Mouse (Mus musculus) ES-E14 (cell line): ENCODE measurements around the gene Lsm3. TPM values are rescaled to one million over a fixed set of nuclear protein-coding genes. Genes with fewer than 3 reads are reported as not detected.

Experiments used
- DNase-seq: peaks from one replicate; pipeline ENCODE4 v3.0.0-alpha.2; 2013; ENCODE audit warnings: low read depth, low spot score
- H3K27ac ChIP-seq: 2 replicates; pipeline ENCODE4 v1.5.1; 2012; ENCODE audit warnings: low read depth, mild to moderate bottlenecking, low read length, moderate library complexity, mixed read lengths; ENCODE audit not compliant: poor library complexity, insufficient read depth, severe bottlenecking
- H3K36me3 ChIP-seq: 2 replicates; pipeline ENCODE4 v1.6.1; 2012; ENCODE audit warnings: mild to moderate bottlenecking, low read length, moderate library complexity, mixed read lengths; ENCODE audit not compliant: control insufficient read depth, poor library complexity, insufficient read depth, severe bottlenecking
- H3K4me1 ChIP-seq, 2 experiments: fragments of 150-350 bp in 1 of 2; sonication (generic) in 1 of 2; 2 replicates each; pipeline ENCODE4 v1.6.1; 2012; ENCODE audit warnings: low read length in 2 of 2, mild to moderate bottlenecking in 1 of 2, mixed read lengths in 1 of 2; ENCODE audit not compliant: control insufficient read depth in 2 of 2, insufficient read depth in 2 of 2, poor library complexity in 1 of 2
- H3K4me3 ChIP-seq, 2 experiments: fragments of 150-350 bp in 1 of 2; sonication (generic) in 1 of 2; 2 replicates each; pipeline ENCODE4 v1.5.1; 2012; ENCODE audit warnings: low read length in 2 of 2, low read depth in 1 of 2, mild to moderate bottlenecking in 1 of 2, mixed read lengths in 1 of 2; ENCODE audit not compliant: insufficient read depth in 1 of 2, poor library complexity in 1 of 2, severe bottlenecking in 1 of 2
- H3K9ac ChIP-seq: 2 replicates; pipeline ENCODE4 v1.6.1; 2012; ENCODE audit warnings: low read depth, mild to moderate bottlenecking, low read length, mixed read lengths; ENCODE audit not compliant: poor library complexity, insufficient read depth, severe bottlenecking
- H3K9me3 ChIP-seq: fragments of 150-350 bp; sonication (generic); 2 replicates; pipeline ENCODE4 v1.6.1; 2012; ENCODE audit warnings: low read depth, mild to moderate bottlenecking, low read length; ENCODE audit not compliant: control insufficient read depth, insufficient read depth
- CHD2 ChIP-seq: IDR thresholded peaks from 2 replicates; pipeline ENCODE4 v1.6.1; 2014; ENCODE audit warnings: mild to moderate bottlenecking, low read depth, low read length, inconsistent platforms
- HCFC1 ChIP-seq: IDR thresholded peaks from 2 replicates; pipeline ENCODE4 v1.6.1; 2012; ENCODE audit warnings: low read length, inconsistent platforms, borderline replicate concordance; ENCODE audit not compliant: insufficient read depth
- MAFK ChIP-seq: IDR thresholded peaks from 2 replicates; pipeline ENCODE4 v1.6.1; 2014; ENCODE audit warnings: mild to moderate bottlenecking, low read depth, low read length, inconsistent platforms; ENCODE audit not compliant: insufficient read depth
- ZC3H11A ChIP-seq: IDR thresholded peaks from 2 replicates; pipeline ENCODE4 v1.6.1; 2012; ENCODE audit warnings: low read depth, mild to moderate bottlenecking, inconsistent platforms, low read length, borderline replicate concordance
- ZNF384 ChIP-seq: IDR thresholded peaks from 2 replicates; pipeline ENCODE4 v1.6.1; 2012; ENCODE audit warnings: low read depth, low read length, inconsistent platforms
- in situ Hi-C, 2 experiments: fragments of 600-800 bp; cut with MboI; formaldehyde crosslinking; loops; one replicate each; pipeline ENCODE4 v1.15.1; 2025; ENCODE audit warnings: low sequenced_read_pairs in 2 of 2, inconsistent platforms in 1 of 2; ENCODE audit not compliant: unreplicated experiment in 2 of 2
- total RNA-seq: library from RNA; depleted of rRNA; stranded (reverse); fragments of 300-350 nt; gene quantifications from 2 replicates; pipeline ENCODE4 v1.2.3, GENCODE M21; 2012

Gene Lsm3
- total RNA-seq, 1 experiment: 240 TPM

DNA sequence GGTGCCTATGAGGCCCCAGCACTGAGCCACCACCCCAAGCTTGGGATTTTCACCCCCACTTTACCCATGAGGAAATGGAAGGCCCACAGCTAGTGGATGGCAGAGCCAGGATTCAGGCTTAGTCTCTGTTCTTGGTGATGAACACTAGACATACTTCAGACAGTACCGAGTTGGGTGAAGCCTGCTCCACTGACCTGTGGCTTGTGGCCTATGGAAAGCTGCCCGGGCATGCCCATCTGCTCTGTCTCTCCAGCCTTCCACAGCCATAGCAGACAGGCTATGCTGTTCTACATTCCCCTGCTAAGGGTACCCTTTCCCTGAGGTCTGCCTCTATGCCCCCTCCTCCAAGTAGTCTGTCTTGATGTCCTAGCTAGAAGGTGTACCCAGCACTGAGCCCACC is 39.2 kb upstream of the Lsm3 start:
- Histone ChIP-seq H3K4me3 (no peak overlapping the region), H3K9me3 (no peaks in the 10 kb centered on the region), H3K4me1 (peaks cover 2 to 11% of the 10 kb centered on the region in 2 experiments; a peak in 1 of 4 replicates), H3K36me3 (peaks cover 39% of the 10 kb centered on the region), H3K27ac (peak overlapping the region; percentile 61), H3K9ac (peak overlapping the region; percentile 67)
- in situ Hi-C loops: no loop called here
- TF ChIP-seq ZC3H11A: no peak
- no peak for TF ChIP-seq ZNF384
- no peak for TF ChIP-seq HCFC1
- no peak for TF ChIP-seq CHD2
- no peak for TF ChIP-seq MAFK
- no peak for DNase-seq

DNA sequence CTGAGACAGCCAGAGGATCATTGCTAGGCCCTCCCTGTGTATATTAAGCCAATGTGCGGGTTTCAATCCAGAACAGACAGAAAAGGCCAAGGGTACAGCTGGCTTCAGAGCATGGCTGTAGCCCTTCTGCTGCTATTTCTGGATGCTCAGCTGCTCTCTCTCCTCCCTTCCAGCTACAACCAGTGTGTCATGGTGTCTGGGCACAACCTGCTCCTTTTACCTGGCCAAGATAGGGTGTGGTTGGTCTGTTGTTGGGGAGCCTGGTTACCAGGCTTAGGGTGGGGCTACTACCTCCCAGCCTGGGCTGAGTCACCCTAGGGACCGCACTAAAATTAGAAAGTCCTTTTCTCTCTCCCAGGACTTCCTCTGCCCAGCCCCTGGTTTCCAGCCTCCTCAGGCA is 32.4 kb upstream of the Lsm3 start:
- in situ Hi-C loops: no loop called here
- Histone ChIP-seq H3K4me3 (no peak overlapping the region), H3K9me3 (no peaks in the 10 kb centered on the region), H3K9ac (no peak overlapping the region), H3K27ac (no peak overlapping the region), H3K4me1 (no peaks in the 10 kb centered on the region), H3K36me3 (peaks cover 72% of the 10 kb centered on the region)
- DNase-seq: no peak
- TF ChIP-seq HCFC1 (no peak), ZNF384 (no peak), CHD2 (no peak)

DNA sequence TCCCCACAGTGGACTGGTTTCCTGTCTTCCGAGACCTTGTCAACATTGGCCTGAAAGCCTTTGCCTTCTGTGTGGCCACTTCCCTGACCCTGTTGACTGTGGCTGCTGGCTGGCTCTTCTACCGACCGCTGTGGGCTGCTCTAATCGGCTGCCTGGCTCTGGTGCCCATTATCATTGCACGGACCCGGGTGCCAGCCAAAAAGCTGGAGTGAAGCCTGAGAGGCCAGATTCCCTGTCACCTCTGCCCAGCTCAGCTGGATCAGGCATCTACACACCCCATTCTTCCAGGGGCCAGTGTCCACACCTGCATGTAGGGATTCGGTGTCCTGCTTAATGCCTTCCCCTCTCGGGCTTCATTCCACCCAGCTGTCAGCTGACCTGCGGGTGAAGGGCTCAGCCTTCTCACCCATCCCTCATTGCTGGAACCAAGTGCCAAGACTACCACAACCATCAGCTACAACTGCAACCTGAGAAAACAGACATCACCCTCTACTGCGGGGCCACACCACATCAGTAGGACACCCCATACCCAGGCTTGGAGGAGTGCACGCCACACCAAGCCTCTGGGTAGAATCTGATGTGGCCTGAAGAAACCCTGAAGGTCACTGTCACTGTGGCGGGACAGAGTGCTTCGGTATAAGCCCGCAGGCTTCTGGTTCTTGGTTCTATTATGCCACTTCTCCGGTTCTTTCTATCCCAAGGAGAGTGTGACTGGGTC is 28.8 kb upstream of the Lsm3 start:
- no peak for DNase-seq
- Histone ChIP-seq H3K27ac (no peak overlapping the region), H3K9ac (no peak overlapping the region), H3K4me3 (no peak overlapping the region), H3K36me3 (peaks cover 42% of the 10 kb centered on the region), H3K9me3 (no peaks in the 10 kb centered on the region), H3K4me1 (no peaks in the 10 kb centered on the region)
- in situ Hi-C loops: no loop called here
- TF ChIP-seq ZNF384: no peak
- TF ChIP-seq MAFK: no peak
- no peak for TF ChIP-seq ZC3H11A
- no peak for TF ChIP-seq HCFC1
- TF ChIP-seq CHD2: no peak

DNA sequence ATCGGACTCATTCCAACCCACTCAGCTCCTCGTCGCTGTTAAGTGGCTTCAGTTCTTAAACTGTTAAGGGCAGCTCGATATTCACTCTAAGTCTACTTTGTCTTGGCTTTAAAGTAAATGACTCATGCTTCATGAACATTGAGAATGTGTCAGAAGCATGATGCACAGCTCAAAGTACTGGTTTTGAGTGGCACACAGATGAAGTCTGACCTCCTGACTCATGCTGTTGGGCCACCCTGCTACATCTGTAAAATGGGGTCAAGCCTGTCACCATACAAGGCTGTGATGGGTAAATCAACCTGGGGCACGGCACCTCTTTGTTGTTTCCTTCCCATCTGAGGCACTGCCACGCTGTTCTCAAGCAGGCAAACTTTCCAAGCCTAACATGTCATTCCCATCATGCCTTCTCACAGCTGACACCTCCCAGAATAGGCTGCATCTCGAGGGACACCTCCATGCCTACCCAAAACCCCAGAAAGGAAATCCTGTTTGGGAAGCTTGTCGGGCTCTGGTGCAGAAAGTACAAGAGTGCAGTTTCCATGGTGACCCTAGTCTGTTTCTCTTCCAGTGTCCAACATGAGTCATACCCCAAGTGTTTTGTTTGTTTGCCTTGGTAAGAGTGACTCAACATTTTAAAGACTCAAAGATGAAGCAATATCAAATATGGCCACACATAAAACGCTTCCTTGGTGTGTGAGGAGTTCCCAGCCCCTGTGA is 27.1 kb upstream of the Lsm3 start:
- no peak overlapping the region for H3K9ac ChIP-seq
- no peaks in the 10 kb centered on the region for H3K9me3 ChIP-seq
- H3K36me3 ChIP-seq: peaks cover 30% of the 10 kb centered on the region
- TF ChIP-seq MAFK (peak; percentile 51; the same call in 1 of the 2 replicates), CHD2 (no peak)
- H3K4me1 ChIP-seq: no peaks in the 10 kb centered on the region
- no peak overlapping the region for H3K4me3 ChIP-seq
- H3K27ac ChIP-seq: no peak overlapping the region
- DNase-seq: no peak
- in situ Hi-C loops: no loop called here
